Mouse (Mus musculus): Measurements from ENCODE around the gene Btbd17. TPM values are rescaled to one million over a fixed set of nuclear protein-coding genes. Genes with fewer than 3 reads are reported as not detected.
A peak's percentile ranks its signal among the peaks of the same experiment; 100 is the strongest.

Btbd17 gene
- total RNA-seq, 2 experiments from 2014 or later: 29.5 to 29.8 TPM

- no peak for DNase-seq (ENCODE audit: extremely low spot score in 1 of 2, low spot score in 2 of 2)
- TF ChIP-seq CTCF (IDR thresholded peaks at IDR 0.05): no peak
- intact Hi-C loops (cut with DNase I): no loop called here
Measured at GRCm38 (mm10) chr11:114801906-114802305, 6.2 kb upstream of the Btbd17 start.

GRCm38 (mm10) chr11:114798624-114799023 lies 2.9 kb upstream of the Btbd17 start, which contains the start of gene Gpr142:
Gene Gpr142, plus strand, starts transcription at chr11:114798924.
- Histone ChIP-seq H3K4me3 (no peak within 1 kb of the TSS), H3K27ac (no peak within 1 kb of the TSS)
- TF ChIP-seq CTCF (IDR thresholded peaks at IDR 0.05): no peak
- intact Hi-C loops (cut with DNase I): no loop called here
- DNase-seq (ENCODE audit: extremely low spot score in 1 of 2, low spot score in 2 of 2): no peak

More at GRCm38 (mm10) chr11:114801906-114802305, 6.2 kb upstream of the Btbd17 start:
- no peak overlapping the region for H3K4me3 ChIP-seq
- no peak overlapping the region for H3K27ac ChIP-seq

GRCm38 (mm10) chr11:114797981-114798380 lies 2.2 kb upstream of the Btbd17 start:
- intact Hi-C loops (cut with DNase I): no loop called here
- no peak overlapping the region for H3K4me3 ChIP-seq
- no peak for DNase-seq (ENCODE audit: extremely low spot score in 1 of 2, low spot score in 2 of 2)
- TF ChIP-seq CTCF (IDR thresholded peaks at IDR 0.05): no peak
- H3K27ac ChIP-seq: no peak overlapping the region

- DNase-seq (ENCODE audit: extremely low spot score in 1 of 2, low spot score in 2 of 2): no peak
- H3K27ac ChIP-seq: no peak overlapping the region
Measured at GRCm38 (mm10) chr11:114797176-114797575, 1.4 kb upstream of the Btbd17 start.

GRCm38 (mm10) chr11:114795231-114795746 lies 456 bp downstream of the Btbd17 start:
- intact Hi-C loops (cut with DNase I): loop anchor here (1.0 to 2.0 kb wide), 2 partner anchors 27 to 122 kb away; no protein-coding TSS in a partner anchor

More at GRCm38 (mm10) chr11:114797176-114797575, 1.4 kb upstream of the Btbd17 start:
- H3K4me3 ChIP-seq: no peak overlapping the region
- no peak for TF ChIP-seq CTCF (IDR thresholded peaks at IDR 0.05)
- intact Hi-C loops (cut with DNase I): no loop called here

GRCm38 (mm10) chr11:114794691-114795090 lies 1.1 kb downstream of the Btbd17 start:
- intact Hi-C loops (cut with DNase I): loop anchor here (1.0 to 2.0 kb wide), 2 partner anchors 28 to 122 kb away; no protein-coding TSS in a partner anchor
- no peak for TF ChIP-seq CTCF (IDR thresholded peaks at IDR 0.05)
- peak overlapping the region; percentile 70; the same call in 1 of the 2 replicates for H3K27ac ChIP-seq

More at GRCm38 (mm10) chr11:114795231-114795746, 456 bp downstream of the Btbd17 start:
- Histone ChIP-seq H3K27ac (peak overlapping the region; percentile 70; the same call in 1 of the 2 replicates), H3K4me3 (peak overlapping the region; percentile 33)
- DNase-seq (ENCODE audit: extremely low spot score in 1 of 2, low spot score in 2 of 2): peak; percentile 83 to 88
- peak; percentile 39 for TF ChIP-seq CTCF (IDR thresholded peaks at IDR 0.05)

GRCm38 (mm10) chr11:114793868-114794545 lies 1.7 kb downstream of the Btbd17 start:
- no peak for TF ChIP-seq CTCF (IDR thresholded peaks at IDR 0.05)
- Histone ChIP-seq H3K27ac (0 out of 2 replicates have a peak overlapping the region, but pooled peaks have one; percentile 44), H3K4me3 (no peak overlapping the region; the same call in 1 of the 2 replicates)
- intact Hi-C loops (cut with DNase I): loop anchor here (2.0 kb wide), 1 partner anchor 121 kb away; no protein-coding TSS in a partner anchor
- no peak for DNase-seq (ENCODE audit: extremely low spot score in 1 of 2, low spot score in 2 of 2)

More at GRCm38 (mm10) chr11:114794691-114795090, 1.1 kb downstream of the Btbd17 start:
- no peak for DNase-seq (ENCODE audit: extremely low spot score in 1 of 2, low spot score in 2 of 2)
- peak overlapping the region; percentile 33 for H3K4me3 ChIP-seq

- Histone ChIP-seq H3K4me3 (no peak overlapping the region), H3K27ac (0 out of 2 replicates have a peak overlapping the region, but pooled peaks have one; percentile 33)
- intact Hi-C loops (cut with DNase I): no loop called here
- no peak for TF ChIP-seq CTCF (IDR thresholded peaks at IDR 0.05)
- DNase-seq (ENCODE audit: extremely low spot score in 1 of 2, low spot score in 2 of 2): no peak
Measured at GRCm38 (mm10) chr11:114792931-114793494, 2.7 kb downstream of the Btbd17 start.

- peak overlapping the region; percentile 52 for H3K4me3 ChIP-seq
Measured at GRCm38 (mm10) chr11:114791891-114792411, 3.8 kb downstream of the Btbd17 start.

GRCm38 (mm10) chr11:114791351-114791889 lies 4.3 kb downstream of the Btbd17 start:
- no peak for TF ChIP-seq CTCF (IDR thresholded peaks at IDR 0.05)
- Histone ChIP-seq H3K4me3 (peak overlapping the region; percentile 52), H3K27ac (peak overlapping the region; percentile 67)
- peak in 1 of 2 experiments; percentile 50 for DNase-seq (ENCODE audit: extremely low spot score in 1 of 2, low spot score in 2 of 2)
- intact Hi-C loops (cut with DNase I): no loop called here

More at GRCm38 (mm10) chr11:114791891-114792411, 3.8 kb downstream of the Btbd17 start:
- peak overlapping the region; percentile 67 for H3K27ac ChIP-seq
- DNase-seq (ENCODE audit: extremely low spot score in 1 of 2, low spot score in 2 of 2): peak; percentile 58 to 66
- intact Hi-C loops (cut with DNase I): no loop called here
- TF ChIP-seq CTCF (IDR thresholded peaks at IDR 0.05): no peak

GRCm38 (mm10) chr11:114790841-114791240 lies 4.9 kb downstream of the Btbd17 start:
- Histone ChIP-seq H3K27ac (no peak overlapping the region), H3K4me3 (no peak overlapping the region)
- peak; percentile 25 for TF ChIP-seq CTCF (IDR thresholded peaks at IDR 0.05)
- no peak for DNase-seq (ENCODE audit: extremely low spot score in 1 of 2, low spot score in 2 of 2)
- intact Hi-C loops (cut with DNase I): no loop called here
